Mouse (Mus musculus) 3134 (cell line): ENCODE measurements at regions not wholly inside any gene's neighbourhood (a gene's known extent, or its start where the extent isn't known, plus 50 kb on each side); places are given as distances from the start of the nearest gene placed in this dataset.
"Not testable (repeated sequence)": the region's sequence is repeated elsewhere in the genome, so short reads cannot be mapped to it uniquely, and the experiment has no call there.

ENCODE experiments used
- DNase-seq: peaks from one replicate; pipeline ENCODE4 v3.0.0-alpha.2; 2011; ENCODE audit warnings: low spot score; ENCODE audit not compliant: insufficient read length; ENCODE audit errors: extremely low read depth

DNA sequence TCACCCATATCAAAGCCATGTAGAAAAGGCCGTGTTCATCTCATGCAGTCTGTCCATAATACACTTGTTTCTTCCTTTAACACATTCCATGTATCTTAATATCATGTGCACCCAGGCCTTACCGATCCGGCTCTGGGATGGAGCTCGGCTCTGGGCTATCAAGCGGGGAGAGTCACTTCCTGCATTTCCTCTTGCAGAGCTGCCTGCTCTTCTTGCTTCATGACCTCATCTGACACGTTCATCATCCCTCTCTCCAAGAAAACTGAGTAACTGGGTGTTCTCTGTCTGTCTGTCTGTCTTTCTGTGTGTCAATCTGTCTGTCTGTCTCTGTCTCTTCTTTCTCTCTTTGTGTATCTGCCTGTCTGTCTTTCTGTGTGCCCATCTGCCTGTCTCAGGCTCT, 133.7 kb upstream of the Sulf2 start:
- no peak for DNase-seq

- DNase-seq: not testable (repeated sequence)
Observed at GRCm38 (mm10) chr2:166281137-166281536, 125.7 kb upstream of the Sulf2 start.

GRCm38 (mm10) chr2:166280651-166281127, 125.2 kb upstream of the Sulf2 start:
- no peak for DNase-seq

GRCm38 (mm10) chr2:166279676-166280075, 124.2 kb upstream of the Sulf2 start:
- DNase-seq: no peak

DNA sequence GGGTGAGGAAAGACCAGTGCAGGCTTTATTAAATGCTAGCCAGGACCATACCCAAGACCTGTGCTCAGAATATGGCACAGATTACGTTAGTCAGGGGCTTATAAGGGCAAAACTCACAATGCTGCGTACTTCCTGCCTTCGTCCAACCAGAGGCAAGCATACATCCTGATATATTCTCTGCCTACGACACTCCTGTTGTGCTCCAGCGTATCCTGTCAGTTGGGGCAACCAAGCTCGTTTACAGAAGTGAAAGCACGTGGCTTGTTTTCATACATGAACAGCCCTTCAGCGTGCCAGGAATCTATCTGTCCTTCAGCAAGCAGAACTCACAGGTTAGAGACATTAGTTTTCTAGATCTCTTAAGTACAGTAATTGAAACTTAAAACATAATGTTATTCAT, 119.9 kb upstream of the Sulf2 start:
- DNase-seq: no peak

DNA sequence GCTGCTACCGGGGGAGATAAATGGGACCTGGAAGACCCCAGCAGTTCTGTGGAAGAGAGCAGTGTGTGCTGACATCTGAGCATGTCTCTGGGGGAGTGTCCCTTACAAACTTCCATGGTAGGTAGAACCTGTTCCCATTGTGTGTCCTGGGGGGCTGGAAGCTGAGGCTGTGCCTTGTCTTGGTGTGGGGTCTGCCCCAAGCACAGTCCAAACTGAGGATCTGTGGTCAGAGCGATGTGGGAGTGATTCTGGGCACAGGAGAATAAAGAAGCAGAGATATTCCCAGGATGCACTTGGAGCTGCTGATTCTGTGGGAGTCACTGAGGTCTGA, 118.5 kb upstream of the Sulf2 start:
- no peak for DNase-seq

- DNase-seq: no peak
Observed at GRCm38 (mm10) chr2:166273312-166274015, 118.0 kb upstream of the Sulf2 start.

DNA sequence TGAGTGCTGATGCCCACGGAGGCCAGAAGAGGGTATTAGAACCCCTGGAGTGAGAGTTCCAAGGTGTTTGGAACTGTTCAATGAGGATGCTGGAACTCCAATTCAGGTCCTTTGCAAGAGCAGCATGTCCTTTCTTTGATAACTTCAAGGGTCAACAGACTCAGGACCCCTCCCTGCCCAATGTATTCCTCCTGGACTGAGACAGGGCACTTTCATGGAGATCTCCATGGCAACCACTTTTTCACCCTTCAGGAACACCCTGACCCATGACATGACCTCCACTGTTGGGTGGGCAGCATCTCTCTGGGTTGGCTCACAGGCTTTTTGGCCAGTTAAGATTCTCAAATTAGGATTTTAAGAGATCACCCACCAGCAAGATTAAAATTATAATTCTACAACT, 117.4 kb upstream of the Sulf2 start:
- no peak for DNase-seq

- no peak for DNase-seq
Observed at GRCm38 (mm10) chr2:166272190-166272543, 116.7 kb upstream of the Sulf2 start.

GRCm38 (mm10) chr2:166271373-166272189, 116.1 kb upstream of the Sulf2 start:
- DNase-seq: no peak

- no peak for DNase-seq
Observed at GRCm38 (mm10) chr2:166270007-166270406, 114.5 kb upstream of the Sulf2 start.

- DNase-seq: no peak
Observed at GRCm38 (mm10) chr2:166266915-166267314, 111.5 kb upstream of the Sulf2 start.

- DNase-seq: no peak
Observed at GRCm38 (mm10) chr2:166266507-166266906, 111.0 kb upstream of the Sulf2 start.

GRCm38 (mm10) chr2:166264756-166265155, 109.3 kb upstream of the Sulf2 start:
- no peak for DNase-seq

DNA sequence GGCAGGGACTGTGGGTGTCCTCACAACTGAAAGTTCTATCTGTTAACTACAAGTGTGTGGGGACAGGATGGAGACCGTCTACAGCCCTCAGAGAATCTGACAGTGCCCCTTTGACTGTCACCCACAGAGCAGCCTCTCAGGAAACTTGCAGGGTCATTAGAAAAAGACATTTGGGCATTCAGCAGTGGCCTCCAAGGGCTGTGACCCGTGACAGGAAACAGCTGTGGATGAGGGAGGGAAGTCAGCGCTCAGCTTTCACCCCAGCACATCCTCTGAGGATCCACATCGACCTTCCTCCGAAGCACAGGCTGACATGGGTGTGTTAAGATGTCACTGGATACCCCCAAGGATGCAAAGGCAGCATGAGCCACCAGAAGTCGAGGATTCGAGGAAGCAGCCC, 106.3 kb upstream of the Sulf2 start:
- no peak for DNase-seq

GRCm38 (mm10) chr2:166261065-166261464, 105.6 kb upstream of the Sulf2 start:
- DNase-seq: no peak

- DNase-seq: no peak
Observed at GRCm38 (mm10) chr2:166258771-166259180, 103.3 kb upstream of the Sulf2 start.

- DNase-seq: no peak
Observed at GRCm38 (mm10) chr2:166257666-166258065, 102.2 kb upstream of the Sulf2 start.

DNA sequence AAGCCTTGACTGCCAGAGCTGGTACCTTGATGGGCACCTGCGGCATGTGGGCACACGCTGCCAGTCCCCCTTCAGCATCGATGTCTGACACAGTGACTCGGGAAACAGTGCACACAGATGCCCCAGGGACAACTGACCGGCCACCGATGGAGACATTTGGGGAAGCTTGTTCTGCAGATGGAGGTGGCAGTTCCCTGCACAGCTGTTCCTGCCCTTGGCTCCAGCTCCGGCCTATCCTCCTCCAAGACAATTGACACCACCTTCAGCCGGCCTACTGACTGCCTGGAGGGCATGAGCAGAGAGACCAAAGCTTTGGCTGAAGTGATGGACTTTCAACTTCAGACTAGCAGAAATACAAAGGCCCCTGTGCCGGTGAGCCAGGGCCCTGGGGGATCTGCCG, 100.7 kb upstream of the Sulf2 start:
- no peak for DNase-seq

- no peak for DNase-seq
Observed at GRCm38 (mm10) chr2:166254581-166254980, 99.1 kb upstream of the Sulf2 start.

DNA sequence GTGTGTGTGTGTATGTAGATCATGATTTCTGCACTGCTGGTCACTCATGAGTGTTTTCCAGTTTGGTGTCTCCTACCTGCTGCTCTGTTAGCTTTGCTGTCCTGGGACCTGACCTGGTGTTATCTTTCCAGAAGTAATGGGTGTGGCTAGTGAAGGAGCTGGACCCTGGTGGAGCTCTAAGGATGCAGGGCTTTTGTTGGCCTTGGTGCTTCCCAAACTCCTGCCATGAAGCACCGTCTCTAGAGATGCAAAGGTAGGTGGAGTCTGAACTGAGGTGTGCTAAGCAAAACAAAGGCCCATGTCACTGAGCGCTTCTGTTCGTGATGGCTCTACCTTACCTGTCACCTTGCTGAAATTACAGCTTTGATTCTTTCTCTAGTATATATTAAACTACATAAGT, 96.6 kb upstream of the Sulf2 start:
- no peak for DNase-seq

GRCm38 (mm10) chr2:166251421-166251820, 96.0 kb upstream of the Sulf2 start:
- no peak for DNase-seq
